Mouse (Mus musculus): ENCODE data around the gene Memo1. TPM values are rescaled to one million over a fixed set of nuclear protein-coding genes. Genes with fewer than 3 reads are reported as not detected.
"Not testable (repeated sequence)": the region's sequence is repeated elsewhere in the genome, so short reads cannot be mapped to it uniquely, and the experiment has no call there.

The Memo1 gene
- 148 and 172 TPM in 2 replicates for total RNA-seq (2014; fragmentation: Nextera tagmentation)
- total RNA-seq (2017): 197 and 201 TPM in 2 replicates

DNA sequence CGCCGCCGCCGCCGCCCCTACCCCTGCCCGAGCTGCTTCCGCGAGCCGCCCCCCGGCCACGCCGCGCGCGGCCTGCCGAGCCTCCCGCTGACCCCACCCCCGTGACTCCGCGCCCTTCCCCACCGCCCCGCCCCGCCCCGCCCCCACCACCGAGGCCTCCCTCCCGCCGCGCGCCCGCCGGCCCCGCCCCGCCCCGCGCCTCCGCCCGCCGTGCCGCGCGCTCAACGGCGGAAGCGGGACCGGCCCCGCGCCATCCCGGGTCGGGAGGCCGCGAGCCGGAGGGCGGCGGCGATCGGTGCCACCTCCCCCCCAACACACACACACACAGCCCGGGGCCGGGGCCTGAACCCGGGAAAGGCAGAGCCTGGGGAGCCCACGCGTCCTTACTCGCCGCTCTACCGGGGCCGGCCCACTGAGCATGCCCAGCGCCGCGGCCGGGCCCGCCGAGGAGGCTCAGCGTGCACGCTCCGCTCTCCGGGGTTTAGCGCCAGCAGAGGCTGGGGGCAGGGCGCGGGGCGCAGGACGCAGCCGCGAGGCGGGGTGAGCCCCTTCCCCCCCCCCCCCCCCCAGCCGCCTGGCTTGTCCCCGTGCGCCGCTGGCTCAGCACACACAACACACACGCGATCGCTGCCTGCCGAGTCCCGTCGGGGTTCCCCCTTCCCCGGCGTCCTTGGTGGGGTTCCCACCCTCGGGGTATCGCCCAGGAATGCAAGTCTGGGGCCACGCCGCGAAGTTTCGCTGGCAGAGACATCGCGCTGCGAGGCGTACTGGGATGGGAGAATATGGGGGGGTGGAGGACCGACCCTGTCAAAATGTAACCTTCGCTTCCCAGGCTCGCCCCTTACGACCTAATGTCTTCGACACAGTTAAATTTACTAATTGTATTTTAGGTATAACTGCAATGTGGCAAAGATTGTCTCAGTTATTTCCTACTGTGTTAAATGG is at the start of gene Memo1:
TSS of gene Memo1 (minus strand) at position 496 of the 945 bp plus-strand sequence.
- ATAC-seq (replicated peaks; ENCODE audit: low FRiP score, low TSS enrichment, poor library complexity, severe bottlenecking): peak; percentile 47

DNA sequence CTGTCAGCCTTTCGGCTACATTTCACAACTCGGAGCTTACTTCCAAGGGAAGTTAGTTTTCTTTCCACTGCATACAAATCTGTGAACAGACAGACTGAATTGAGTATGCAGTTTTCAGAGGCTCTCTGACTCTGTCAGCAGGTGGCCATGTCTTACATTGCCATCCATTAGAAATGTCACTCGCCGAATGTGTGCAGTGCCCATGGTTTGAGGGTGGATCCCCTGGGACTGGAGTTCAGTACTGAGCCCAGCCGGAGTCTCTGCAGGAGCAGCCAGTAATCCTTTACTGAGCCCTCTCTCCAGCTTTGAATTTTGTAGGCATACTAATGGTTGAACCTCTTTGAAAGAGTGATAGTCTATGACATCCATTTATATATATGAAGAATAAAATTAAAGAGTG is 45.8 kb upstream of the Memo1 start:
- ATAC-seq (replicated peaks; ENCODE audit: low FRiP score, low TSS enrichment, poor library complexity, severe bottlenecking): no peak

DNA sequence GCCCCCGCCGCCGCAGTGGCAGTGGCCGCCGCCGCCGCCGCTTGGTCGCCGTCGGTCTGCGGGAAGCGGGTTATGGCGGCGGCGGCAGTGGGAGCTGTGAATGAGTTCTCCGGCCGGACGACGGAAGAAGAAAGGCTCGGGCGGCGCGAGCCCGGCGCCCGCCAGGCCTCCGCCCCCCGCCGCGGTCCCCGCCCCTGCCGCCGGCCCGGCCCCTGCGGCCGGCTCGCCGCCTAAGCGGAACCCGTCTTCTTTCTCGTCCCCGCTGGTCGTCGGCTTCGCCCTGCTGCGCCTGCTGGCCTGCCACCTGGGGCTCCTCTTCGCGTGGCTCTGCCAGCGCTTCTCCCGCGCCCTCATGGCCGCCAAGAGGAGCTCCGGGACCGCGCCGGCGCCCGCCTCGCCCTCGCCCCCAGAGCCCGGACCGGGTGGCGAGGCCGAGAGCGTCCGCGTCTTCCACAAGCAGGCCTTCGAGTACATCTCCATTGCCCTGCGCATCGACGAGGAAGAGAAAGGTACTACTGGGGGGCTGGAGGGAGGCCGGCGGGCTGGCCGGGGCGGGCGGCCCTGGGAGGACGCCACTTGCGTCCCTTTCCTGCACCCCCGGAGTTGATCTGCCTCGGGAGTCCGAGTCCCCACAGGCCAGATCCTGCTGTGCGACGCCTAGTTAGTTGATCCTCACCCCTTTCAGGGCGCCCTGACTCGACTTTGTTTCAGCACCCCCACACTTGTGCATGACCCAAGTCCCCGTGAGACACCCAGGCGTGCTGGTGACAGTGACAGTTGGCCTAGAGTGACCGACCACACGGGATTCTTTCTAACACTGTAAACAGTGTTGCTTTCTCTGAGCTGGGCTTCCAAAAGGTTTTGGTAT is 43.9 kb upstream of the Memo1 start, which contains the start of gene Spast:
TSS of gene Spast (plus strand) at position 51 of the 868 bp plus-strand sequence.
- peak; percentile 45 for ATAC-seq (replicated peaks; ENCODE audit: low FRiP score, low TSS enrichment, poor library complexity, severe bottlenecking)

DNA sequence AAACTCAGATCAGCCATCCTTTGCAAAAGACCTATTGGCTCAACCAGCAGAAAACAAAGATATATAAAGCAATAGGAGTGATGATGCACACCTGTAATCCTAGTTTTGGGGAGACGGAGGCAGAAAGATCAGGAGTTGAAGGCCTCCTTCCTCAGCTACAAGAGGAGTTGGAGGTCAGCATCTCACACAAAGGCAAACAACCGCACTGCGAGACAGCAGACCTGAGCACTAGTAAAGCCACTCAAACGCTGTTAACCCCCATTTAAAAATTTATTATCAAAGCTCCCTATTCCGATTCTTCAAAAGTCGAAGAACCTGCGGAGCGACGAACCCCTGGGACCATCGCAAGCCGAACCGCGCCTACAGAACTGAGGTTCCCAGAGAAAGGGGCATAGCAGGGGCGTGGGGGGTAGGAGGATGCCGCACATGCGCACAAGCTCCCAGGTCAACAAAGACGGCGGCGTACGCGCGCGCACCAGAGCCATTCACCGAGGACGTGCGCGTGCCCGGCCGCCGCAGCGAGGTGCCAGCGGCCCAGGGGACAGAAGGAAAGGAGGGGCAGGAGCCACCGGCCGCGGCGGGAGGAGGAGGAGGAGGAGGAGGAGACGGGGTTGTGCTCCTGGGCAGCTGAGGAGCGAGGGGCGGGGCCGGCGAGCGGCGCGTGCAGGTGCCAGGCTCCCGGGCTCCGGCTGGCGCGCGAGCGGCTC is 43.1 kb upstream of the Memo1 start:
- ATAC-seq (replicated peaks; ENCODE audit: low FRiP score, low TSS enrichment, poor library complexity, severe bottlenecking): peak; percentile 95

DNA sequence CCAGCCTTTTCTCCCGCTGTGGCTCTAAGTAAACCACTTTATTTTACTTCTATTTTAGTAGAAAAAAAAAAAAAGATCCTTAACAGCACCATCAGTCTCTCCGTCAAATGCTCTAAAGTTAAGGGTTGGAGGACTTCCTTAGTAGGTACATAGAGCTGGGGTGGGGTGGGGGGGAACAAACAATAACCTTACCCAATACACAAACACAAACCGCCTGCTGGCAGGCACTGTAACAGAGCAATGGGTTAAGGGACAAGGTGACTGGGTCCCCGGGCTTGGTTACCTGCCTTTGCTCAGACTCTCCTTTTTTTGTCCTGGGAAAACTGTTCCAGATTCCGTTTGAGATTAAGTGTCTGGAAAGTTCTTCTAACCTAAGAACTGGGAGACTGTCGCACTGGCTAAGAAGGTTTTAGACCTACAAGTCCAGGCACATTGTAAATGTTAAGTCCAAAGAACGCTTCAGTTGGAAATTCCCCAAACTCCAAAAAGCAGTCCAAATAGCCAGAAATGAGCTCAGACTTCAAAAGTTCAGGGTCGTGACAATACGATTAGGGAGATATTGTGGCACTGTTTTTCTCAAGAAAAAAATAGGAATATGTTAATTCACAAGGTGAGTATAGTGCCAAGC is 35.8 kb upstream of the Memo1 start:
- no peak for ATAC-seq (replicated peaks; ENCODE audit: low FRiP score, low TSS enrichment, poor library complexity, severe bottlenecking)

DNA sequence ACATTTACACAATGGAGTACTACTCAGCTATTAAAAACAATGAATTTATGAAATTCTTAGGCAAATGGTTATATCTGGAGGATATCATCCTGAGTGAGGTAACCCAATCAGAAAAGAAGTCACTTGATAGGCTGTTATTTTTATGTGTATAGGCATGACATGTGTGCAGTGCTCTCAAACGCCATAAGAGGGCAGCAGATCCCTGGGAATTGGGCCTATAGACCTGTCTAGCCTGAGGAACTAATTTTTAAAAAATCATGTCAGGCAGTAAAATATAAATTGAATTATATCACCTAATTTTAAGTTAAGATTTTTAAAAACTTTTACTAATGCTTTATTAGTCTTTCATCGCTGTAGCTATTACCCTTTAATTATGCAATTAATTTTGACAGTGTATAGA is 32.8 kb upstream of the Memo1 start:
- ATAC-seq (replicated peaks; ENCODE audit: low FRiP score, low TSS enrichment, poor library complexity, severe bottlenecking): peak; percentile 88

DNA sequence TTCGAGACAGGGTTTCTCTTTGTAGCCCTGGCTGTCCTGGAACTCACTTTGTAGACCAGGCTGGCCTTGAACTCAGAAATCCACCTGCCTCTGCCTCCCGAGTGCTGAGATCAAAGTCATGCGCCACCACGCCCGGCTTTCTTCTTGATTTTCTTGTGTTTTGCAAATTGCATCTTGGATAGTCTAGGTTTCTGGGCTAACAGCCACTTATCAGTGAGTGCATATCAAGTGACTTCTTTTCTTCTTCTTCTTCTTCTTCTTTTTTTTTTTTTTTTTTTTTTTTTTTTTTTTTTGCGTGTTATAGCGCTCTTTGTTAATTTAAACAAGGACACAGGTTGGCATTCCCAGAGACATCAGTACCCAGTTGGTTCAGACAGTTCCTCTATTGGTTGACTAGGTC is 31.9 kb upstream of the Memo1 start:
- not testable (repeated sequence) for ATAC-seq (replicated peaks; ENCODE audit: low FRiP score, low TSS enrichment, poor library complexity, severe bottlenecking)

DNA sequence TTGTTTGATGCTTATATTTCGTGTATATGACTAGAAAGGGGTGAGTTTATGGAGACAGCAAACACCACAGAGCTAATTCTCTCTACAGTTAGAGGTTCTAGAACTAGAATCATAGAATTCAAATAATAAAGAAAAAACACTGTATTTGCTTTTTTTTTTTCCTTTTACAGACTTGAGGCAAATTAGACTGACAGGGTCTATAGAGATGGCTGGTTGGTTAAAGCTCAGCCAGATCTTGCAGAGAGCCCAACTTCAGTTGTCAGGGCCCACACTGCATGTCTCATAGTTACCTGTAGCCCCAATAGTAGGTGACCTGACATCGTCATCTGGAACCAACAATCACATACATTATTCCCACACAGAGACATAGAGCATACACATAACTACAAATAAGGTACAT is 28.5 kb upstream of the Memo1 start, which contains the start of gene Dpy30:
TSS of gene Dpy30 (minus strand) at position 101 of the 400 bp plus-strand sequence.
- ATAC-seq (replicated peaks; ENCODE audit: low FRiP score, low TSS enrichment, poor library complexity, severe bottlenecking): no peak

DNA sequence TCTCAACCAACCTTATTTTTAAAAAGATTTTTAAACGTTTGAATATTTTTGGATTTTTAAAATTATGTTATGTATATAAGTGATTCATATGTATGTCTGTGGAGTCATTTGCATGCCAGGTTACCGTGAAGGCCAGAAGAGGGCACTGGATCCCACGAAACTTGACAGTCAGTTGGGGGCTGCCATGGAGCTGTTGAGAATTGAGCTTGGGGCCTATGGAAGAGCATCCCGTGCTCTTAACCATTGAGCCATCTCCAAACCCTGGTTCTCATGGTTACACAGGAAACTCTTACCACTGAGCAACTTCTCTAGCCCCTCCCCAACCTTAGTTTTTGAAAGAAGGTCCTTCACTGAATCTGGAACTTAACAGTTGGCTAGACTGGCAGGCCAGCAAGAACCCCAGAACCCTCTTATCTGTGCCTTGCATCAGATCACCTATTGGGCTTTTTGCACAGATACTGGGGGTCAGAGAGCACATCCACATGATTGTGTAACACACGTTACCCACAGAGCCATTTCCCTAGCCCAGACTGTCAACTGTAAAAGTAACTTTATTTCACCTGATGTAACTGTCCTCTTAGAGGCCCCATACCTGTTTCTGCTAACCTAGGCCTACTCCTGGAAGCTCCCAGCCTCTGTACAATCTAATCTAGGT is 27.2 kb upstream of the Memo1 start:
- no peak for ATAC-seq (replicated peaks; ENCODE audit: low FRiP score, low TSS enrichment, poor library complexity, severe bottlenecking)

DNA sequence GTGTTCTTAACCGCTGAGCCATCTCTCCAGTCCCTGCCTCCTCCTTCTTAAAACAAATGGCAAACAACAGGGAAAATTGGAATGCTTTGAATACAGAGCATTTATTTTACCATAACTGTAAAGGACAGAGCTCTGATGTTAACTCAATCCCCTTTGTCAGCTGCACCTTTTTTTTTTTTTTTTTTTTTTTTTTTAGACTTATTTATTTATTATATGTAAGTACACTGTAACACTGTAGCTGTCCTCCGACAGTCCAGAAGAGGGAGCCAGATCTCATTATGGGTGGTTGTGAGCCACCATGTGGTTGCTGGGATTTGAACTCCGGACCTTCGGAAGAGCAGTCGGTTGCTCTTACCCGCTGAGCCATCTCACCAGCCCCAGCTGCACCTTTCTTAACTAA is 23.4 kb upstream of the Memo1 start:
- ATAC-seq (replicated peaks; ENCODE audit: low FRiP score, low TSS enrichment, poor library complexity, severe bottlenecking): no peak

DNA sequence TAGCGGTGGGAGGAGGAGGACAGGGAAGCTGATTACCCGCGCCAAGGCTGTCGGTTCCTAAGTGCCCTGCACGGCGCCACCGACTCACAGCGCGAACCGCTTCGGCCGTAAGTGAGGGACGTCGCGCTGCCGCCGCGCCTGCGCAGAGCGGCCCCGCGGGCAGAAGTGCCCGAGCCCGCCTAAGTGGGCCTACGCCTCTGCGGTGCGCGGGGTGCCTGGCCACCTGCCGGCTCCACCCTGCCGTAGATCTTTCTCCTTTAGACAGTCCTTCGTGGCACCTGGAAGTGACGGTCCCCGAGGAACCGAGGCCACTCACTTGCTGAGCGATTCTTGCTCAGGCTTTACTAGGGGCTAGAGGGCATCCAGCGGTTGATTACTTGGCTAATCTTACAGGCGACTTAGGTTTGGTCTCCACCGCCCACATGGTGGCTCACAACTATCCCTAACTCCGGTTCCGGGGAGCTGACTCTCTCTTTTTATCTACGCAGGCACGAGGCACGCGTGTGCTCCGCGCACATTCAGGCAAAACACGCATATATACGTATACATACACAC is 21.1 kb upstream of the Memo1 start:
- peak; percentile 90 for ATAC-seq (replicated peaks; ENCODE audit: low FRiP score, low TSS enrichment, poor library complexity, severe bottlenecking)

DNA sequence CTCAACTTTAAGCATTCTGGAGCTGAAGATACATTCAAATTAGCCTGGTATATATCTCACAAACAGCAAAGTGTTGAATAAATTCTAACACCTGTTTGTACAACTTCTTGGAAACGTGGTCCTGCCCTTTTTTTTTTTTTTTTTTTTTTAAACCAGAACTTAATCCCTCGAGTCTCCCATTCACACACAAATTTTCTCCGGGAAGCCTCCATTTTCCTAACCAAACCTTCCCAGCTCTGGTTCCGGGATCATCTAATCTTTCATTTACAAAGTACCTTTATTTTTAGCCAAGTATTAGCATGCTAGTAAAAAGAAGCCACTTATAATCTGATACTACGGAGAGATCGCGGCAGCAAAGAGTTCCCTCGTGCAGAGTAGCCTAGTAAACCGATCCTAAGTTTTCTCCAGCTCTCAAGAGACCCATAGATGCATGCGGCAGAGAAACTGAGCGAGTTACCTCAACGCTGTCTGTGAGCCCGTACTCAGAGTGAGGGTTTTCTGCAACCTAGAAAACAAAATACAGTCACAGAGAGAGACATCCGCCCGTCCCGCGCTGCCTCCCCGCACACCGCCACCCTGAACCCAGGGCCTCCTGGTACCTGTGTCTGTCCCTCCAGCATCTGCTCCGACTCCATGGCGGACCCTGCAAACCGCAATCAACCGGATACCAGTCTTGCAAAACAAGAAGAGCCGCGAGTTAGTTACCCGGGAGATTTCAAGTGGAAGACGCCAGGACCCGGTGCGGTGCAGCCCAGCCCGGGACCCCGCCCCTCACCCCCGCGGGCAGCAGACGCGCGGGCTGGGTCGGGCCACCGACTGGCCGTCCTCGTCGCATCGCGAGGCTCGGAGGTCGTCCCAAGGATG is 20.4 kb upstream of the Memo1 start:
- peak; percentile 12; the same call in 1 of the 2 replicates for ATAC-seq (replicated peaks; ENCODE audit: low FRiP score, low TSS enrichment, poor library complexity, severe bottlenecking)

DNA sequence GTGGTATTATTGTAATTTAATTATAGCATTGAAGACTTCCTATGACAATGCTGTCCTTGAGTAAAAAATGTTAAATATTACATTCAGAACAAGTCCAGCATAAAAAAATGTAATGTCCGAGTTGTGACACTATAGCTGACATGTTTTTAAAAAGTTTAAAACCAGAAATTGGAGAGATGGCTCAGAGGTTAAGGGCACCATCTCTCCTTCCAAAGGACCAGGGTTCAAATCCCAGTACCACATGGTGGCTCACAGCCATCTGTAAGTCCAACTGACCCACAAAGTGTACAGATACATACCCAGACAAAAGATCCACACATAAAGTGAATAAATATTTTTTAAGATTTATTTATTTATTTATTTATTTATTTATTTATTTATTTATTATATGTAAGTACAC is 10.7 kb upstream of the Memo1 start:
- ATAC-seq (replicated peaks; ENCODE audit: low FRiP score, low TSS enrichment, poor library complexity, severe bottlenecking): no peak

DNA sequence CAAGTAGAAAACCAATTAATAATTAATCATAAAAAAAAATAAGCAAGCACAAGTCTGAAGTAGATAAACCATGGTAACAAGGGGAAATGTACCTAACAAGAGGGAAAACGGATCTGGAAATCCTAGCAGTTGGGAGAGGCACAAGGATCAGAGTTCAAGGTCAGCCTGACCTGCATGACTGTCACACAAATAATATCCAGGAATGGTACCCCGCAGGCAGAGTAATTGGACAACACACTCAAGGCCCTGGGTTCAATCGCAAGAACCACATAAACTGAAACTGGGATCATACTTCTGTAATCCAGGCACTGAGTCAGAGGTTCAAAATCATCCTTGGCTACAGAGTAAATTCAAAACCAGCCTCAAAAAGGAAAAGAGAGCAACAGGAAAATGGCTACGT is 10.3 kb upstream of the Memo1 start:
- no peak for ATAC-seq (replicated peaks; ENCODE audit: low FRiP score, low TSS enrichment, poor library complexity, severe bottlenecking)

DNA sequence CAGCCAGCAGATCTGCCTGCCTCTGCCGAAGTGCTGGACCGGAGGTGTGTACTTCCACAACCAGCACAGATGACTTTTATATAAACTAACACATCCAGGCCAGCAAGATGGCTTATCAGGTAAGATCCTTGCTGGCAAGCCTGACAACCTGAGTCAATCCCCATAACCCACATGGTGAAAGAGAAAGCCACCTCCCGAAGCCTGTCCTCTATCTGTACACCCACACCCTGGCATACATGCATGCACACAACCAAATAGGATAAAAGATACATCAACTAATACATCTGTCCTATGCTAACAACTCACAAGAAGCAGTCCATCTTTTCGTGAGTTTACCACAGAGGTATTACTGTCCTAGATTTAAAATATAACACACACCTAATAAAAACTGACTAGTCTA is 8.7 kb upstream of the Memo1 start:
- ATAC-seq (replicated peaks; ENCODE audit: low FRiP score, low TSS enrichment, poor library complexity, severe bottlenecking): peak; percentile 98

DNA sequence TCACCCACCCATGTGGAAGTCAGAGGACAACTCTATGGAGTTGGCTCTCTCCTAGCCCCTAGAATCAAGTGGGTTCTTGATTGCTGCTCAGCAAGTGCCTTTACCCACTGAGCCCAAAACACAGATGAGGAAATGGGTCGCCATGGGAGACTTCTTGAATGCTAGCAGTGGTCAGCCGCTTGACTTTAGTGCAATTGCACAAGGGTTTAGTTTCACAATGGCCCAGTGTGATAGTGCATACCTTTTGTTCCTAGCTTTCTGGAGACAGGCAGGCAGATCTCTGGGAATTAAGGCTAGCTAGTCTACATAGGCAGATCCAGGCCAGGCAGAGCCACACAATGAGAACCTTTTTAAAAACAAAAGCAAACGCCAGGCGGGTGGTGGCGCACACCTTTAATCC is 4.8 kb upstream of the Memo1 start:
- ATAC-seq (replicated peaks; ENCODE audit: low FRiP score, low TSS enrichment, poor library complexity, severe bottlenecking): no peak

DNA sequence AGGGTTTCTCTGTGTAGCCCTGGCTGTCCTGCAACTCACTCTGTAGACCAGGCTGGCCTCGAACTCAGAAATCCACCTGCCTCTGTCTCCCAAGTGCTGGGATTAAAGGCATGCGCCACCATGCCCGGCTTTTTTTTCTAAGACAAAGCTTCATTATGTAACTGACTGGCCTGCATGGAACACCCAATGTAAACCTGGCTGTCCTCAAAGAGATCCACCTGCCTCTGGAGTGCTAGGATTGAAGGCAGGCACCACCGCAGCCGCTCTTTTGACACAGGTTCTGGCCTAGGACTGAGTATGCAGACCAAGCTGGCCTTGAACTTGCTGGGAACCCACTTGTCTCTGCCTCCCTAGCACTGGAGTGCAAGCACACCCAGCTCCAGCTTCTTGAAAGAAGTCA is 1.7 kb upstream of the Memo1 start:
- ATAC-seq (replicated peaks; ENCODE audit: low FRiP score, low TSS enrichment, poor library complexity, severe bottlenecking): not testable (repeated sequence)
